Mouse (Mus musculus) lung, postnatal 36 days (tissue): Measurements from ENCODE around the gene Ifnar1.
"Not testable (repeated sequence)": the region's sequence is repeated elsewhere in the genome, so short reads cannot be mapped to it uniquely, and the experiment has no call there.

Experiments
- DNase-seq: peaks from one replicate; pipeline ENCODE4 v3.0.0; 2022; ENCODE audit warnings: mixed read lengths

Gene Ifnar1

GRCm38 (mm10) chr16:91484808-91485700, at the start of gene Ifnar1:
Ifnar1 (plus strand) TSS chr16:91485238.
- peak; percentile 100 for DNase-seq

- DNase-seq = no peak
Observed at GRCm38 (mm10) chr16:91438081-91438480, 47.0 kb upstream of the Ifnar1 start.

GRCm38 (mm10) chr16:91438599-91438998, 46.4 kb upstream of the Ifnar1 start:
- DNase-seq = not testable (repeated sequence)

- DNase-seq = peak; percentile 93
Observed at GRCm38 (mm10) chr16:91441366-91441765, 43.7 kb upstream of the Ifnar1 start.

- DNase-seq = no peak
Observed at GRCm38 (mm10) chr16:91441811-91442240, 43.2 kb upstream of the Ifnar1 start.

GRCm38 (mm10) chr16:91442446-91442845, 42.6 kb upstream of the Ifnar1 start:
- no peak for DNase-seq

- no peak for DNase-seq
Observed at GRCm38 (mm10) chr16:91443211-91443611, 41.8 kb upstream of the Ifnar1 start.

- no peak for DNase-seq
Observed at GRCm38 (mm10) chr16:91444847-91445246, 40.2 kb upstream of the Ifnar1 start.

- no peak for DNase-seq
Observed at GRCm38 (mm10) chr16:91445566-91445965, 39.5 kb upstream of the Ifnar1 start.

GRCm38 (mm10) chr16:91446778-91447511, 38.1 kb upstream of the Ifnar1 start:
- DNase-seq = no peak

- DNase-seq = peak; percentile 42
Observed at GRCm38 (mm10) chr16:91447512-91447900, 37.5 kb upstream of the Ifnar1 start.

- no peak for DNase-seq
Observed at GRCm38 (mm10) chr16:91448088-91448487, 37.0 kb upstream of the Ifnar1 start.

- no peak for DNase-seq
Observed at GRCm38 (mm10) chr16:91448895-91449294, 36.1 kb upstream of the Ifnar1 start.

GRCm38 (mm10) chr16:91450137-91451064, 34.6 kb upstream of the Ifnar1 start:
- DNase-seq = no peak

GRCm38 (mm10) chr16:91451949-91452348, 33.1 kb upstream of the Ifnar1 start:
- DNase-seq = no peak

- peak; percentile 85 for DNase-seq
Observed at GRCm38 (mm10) chr16:91452363-91452896, 32.6 kb upstream of the Ifnar1 start.

GRCm38 (mm10) chr16:91455868-91456267, 29.2 kb upstream of the Ifnar1 start:
- DNase-seq = no peak

GRCm38 (mm10) chr16:91458301-91458746, 26.7 kb upstream of the Ifnar1 start:
- DNase-seq = no peak

GRCm38 (mm10) chr16:91458976-91459375, 26.1 kb upstream of the Ifnar1 start:
- peak; percentile 64 for DNase-seq

GRCm38 (mm10) chr16:91459396-91459795, 25.6 kb upstream of the Ifnar1 start:
- DNase-seq = no peak

- peak; percentile 64 for DNase-seq
Observed at GRCm38 (mm10) chr16:91459841-91460370, 25.1 kb upstream of the Ifnar1 start.

GRCm38 (mm10) chr16:91461066-91461638, 23.9 kb upstream of the Ifnar1 start:
- no peak for DNase-seq
